Mouse (Mus musculus) erythroid progenitor cell, adult 5-6 weeks (primary cell): ENCODE measurements around the gene Shcbp1l. TPM values are rescaled to one million over a fixed set of nuclear protein-coding genes. Genes with fewer than 3 reads are reported as not detected.
"Not testable (repeated sequence)": the region's sequence is repeated elsewhere in the genome, so short reads cannot be mapped to it uniquely, and the experiment has no call there.

ENCODE experiments used
- ATAC-seq: replicated peaks from 2 replicates; pipeline ENCODE4 v1.8.0; 2016; ENCODE audit warnings: moderate number of reproducible peaks, mild to moderate bottlenecking, moderate TSS enrichment, inconsistent platforms; ENCODE audit not compliant: poor library complexity, low FRiP score, severe bottlenecking
- total RNA-seq, 2 experiments: library from RNA; stranded (forward) in 1 of 2; stranded (reverse) in 1 of 2; fragments of 150-400 nt in 1 of 2; fragments of 186-747, 209-891 nt in 1 of 2; gene quantifications; 2 replicates each; pipeline versions ENCODE4 v1.2.3 to v1.2.4; 2015 to 2017; ENCODE audit warnings: low replicate concordance in 2 of 2

Shcbp1l gene
- total RNA-seq, 2 experiments from 2014 or later: not detected

GRCm38 (mm10) chr1:153416271-153416832 lies 8.6 kb upstream of the Shcbp1l start:
- ATAC-seq: not testable (repeated sequence)

GRCm38 (mm10) chr1:153417805-153418204 lies 7.2 kb upstream of the Shcbp1l start:
- ATAC-seq: not testable (repeated sequence)

DNA sequence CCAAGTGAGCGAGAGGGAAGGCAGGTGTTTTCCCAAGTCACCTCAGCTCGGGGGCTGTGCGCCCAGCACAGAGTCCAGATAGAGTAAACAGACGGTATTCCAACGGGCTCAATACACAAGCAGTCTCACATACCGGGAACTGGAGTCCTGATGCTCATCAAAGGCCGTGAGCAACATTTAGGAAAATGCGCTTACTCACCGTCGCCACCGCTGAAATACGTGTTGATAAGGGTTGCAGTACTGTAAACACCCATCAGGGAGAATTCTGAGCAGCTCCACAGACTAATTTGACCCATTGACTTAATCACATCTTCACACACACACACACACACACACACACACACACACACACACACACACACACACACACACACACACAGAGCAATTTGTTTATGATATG lies 691 bp upstream of the Shcbp1l start:
- peak; percentile 87 for ATAC-seq

DNA sequence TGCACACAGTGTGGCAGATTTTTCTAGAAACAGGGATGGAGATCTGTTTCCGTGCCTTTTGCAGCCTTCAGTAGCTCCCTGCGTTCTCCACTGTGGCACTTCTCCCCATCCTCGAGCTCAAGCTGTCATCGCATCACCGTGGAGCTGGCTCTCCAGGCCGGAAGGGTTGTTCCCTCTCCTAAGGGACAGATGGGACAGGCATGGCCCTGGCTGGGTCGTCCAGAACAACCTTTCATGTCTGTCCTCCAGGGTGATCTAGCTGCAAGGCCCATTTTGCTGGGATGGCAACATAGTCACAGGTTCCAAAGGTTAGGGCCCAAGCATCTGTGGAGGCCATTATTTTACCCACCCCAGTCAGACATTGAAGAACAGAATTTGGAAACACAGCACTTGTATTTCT lies 6.2 kb downstream of the Shcbp1l start:
- no peak for ATAC-seq

GRCm38 (mm10) chr1:153431701-153432100 lies 6.7 kb downstream of the Shcbp1l start:
- no peak for ATAC-seq

DNA sequence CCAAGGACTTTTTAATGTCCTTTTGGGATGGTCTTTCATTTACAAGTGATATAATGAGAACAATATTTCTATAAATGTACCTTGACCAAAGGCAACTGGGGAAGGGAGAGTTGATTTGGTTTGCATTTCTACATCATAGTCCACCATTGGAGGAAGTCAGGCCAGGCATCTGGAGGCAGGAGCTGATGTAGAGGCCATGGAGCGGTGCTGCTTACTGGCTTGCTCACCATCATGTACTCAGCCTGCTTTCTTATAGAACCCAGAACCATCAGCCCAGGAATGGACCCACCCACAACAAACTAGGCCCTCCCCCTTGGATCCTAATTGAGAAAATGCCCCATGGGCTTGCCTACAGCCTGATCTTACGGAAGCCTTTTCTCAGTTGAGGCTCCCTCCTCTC lies 7.4 kb downstream of the Shcbp1l start:
- no peak for ATAC-seq

DNA sequence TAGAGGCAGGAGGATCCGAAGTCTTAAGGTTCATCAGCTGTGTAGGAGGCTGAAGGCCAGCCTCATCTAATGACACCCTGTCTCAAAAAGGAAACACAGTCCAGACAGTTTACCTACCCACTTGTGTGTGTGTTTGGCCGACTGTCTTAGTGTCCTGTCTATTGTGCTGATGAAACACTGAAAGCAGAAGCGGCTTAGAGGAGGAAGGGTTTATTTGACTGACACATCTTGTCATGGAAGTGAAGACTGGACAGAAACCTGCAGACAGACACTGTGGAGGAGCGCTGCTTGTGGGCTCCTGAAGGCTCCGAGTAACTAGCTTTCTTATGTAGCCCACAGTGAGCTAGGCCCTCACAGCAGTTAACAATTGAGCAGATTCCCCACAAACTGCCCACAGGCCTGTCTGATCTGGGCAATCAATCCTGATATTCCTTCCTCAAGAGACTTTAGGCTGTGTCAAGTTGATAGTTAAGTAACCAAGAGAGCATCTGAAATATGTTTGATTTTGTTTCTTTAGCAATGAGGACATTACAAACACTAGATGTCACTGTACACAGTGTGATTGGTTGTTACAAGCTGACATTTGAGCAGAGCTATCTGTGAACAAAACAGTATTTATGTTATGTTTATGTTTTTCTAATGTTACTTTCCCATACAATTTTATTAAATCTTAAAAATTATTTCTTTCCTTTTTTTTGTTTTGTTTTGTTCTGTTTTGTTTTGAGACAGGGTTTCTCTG lies 9.1 kb downstream of the Shcbp1l start:
- ATAC-seq: no peak

GRCm38 (mm10) chr1:153437536-153437935 lies 12.6 kb downstream of the Shcbp1l start:
- ATAC-seq: no peak

DNA sequence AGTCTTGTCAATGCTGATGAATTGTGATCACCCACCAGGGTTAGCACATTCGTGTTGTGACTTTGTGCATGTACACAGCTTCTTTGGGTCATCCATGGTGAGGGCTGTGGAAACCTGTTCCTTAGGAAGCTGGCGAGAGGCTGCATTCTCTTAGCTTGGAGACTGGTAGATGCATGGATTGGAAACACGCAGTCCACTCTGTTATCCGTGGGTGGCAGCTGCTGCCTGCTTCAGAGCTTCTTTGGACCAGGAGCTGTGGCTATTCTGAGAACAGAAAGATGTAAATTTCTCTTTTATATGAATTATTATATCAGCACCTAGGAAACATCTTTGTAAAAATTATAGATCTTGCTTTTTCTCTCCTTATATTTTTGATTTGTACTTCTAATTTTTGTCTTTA lies 15.8 kb downstream of the Shcbp1l start:
- no peak for ATAC-seq

DNA sequence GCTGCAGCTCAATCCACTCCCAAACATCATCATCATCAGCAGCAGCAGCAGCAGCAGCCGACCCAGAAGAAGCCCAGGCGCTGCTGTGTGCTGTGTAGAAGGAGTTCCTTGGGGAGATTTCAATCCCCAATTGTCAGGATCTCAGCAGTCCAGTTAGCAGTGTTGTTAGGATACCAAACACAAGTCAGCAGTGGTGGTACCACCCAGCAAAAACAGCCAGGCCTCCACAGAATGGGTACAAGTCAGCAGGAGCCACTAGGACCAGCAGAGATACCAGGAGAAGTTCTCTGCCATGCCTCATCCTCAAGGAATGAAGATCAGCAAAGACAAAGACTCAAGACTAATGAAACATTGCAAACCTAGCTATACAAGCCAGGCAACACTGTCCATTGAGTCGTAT lies 16.7 kb downstream of the Shcbp1l start:
- ATAC-seq: no peak

DNA sequence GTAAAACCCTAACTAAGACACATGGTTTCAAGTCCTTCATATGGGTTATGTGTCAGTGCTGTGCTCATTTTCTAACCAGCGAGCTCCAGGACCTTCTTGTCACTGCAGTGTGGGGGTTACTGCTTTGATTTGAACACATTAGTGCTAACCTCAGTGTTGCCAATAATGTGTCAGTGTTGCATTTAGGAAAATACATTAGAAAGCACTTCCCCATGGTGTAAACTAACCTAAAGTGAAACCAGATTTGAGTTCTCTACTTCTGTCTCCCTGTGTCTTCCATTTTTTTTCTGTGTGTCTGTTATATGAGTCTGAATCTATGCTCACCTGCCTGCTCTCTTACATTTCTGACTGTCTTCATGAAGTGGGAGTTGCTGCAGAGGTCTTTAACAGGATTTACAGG lies 18.1 kb downstream of the Shcbp1l start:
- ATAC-seq: no peak

GRCm38 (mm10) chr1:153443632-153444031 lies 18.7 kb downstream of the Shcbp1l start:
- no peak for ATAC-seq

- ATAC-seq: no peak
Observed at GRCm38 (mm10) chr1:153446120-153446831, 21.3 kb downstream of the Shcbp1l start.

DNA sequence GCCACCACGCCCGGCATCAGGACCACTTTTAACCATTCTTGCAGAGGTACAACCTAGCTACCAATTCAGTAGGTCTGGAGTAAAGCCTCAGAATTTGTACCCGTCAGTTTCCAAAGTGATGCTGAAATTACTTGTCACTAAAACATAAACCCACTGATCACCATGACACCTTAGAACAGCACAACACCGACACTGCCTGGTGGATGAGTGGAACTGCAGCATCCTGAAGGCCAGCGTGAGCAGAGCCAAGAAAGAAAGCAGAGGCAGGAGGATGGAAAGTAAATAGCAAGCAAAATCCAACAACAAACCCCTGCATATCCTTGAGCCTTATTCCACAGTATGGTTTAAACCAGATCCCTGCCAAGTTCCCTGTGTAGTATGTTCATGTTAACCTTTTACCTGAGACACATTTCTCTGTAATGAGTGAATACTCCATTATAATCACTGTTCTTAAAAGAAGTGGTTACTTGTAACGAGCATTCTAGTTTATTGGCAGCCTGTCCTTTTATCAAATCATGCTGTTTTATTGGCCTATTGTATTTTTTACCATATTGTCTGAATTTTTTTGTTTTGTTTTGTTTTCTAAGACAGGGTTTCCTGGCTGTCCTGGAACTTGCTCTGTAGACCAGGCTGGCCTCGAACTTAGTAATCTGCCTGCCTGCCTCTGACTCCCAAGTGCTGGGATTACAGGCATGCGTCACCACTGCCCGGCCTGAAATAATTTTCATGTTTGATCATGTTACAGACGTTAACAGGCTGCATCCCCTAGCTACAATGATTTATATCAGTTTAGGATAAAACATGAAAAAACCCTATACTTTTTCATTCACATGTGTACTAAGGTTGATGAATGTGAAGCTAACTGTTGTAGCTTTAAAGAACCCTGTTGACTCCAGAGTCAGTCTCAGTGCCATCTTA lies 26.5 kb downstream of the Shcbp1l start:
- no peak for ATAC-seq

DNA sequence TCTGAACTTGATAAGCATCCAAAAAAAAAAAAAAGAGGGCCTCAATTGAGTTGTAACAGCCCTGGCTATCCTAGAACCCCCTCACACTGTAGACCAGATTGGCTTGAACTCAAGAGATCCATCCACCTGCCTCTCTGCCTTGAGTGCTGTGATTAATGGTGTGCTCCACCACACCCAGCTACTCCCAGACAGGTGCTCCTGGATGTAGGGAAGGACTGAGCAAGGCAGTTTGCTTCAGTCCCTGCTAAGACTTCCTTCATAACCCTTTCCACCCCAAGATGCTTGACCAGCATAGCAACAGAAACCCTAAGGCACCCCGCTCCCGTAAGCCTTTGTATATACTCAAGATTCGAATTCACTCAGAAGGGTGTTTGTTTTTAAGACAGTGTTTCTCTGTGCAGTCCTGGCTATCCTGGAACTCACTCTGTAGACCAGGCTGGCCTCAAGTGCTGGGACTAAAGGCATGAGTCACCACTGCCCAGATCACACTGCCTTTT lies 28.2 kb downstream of the Shcbp1l start:
- ATAC-seq: no peak

DNA sequence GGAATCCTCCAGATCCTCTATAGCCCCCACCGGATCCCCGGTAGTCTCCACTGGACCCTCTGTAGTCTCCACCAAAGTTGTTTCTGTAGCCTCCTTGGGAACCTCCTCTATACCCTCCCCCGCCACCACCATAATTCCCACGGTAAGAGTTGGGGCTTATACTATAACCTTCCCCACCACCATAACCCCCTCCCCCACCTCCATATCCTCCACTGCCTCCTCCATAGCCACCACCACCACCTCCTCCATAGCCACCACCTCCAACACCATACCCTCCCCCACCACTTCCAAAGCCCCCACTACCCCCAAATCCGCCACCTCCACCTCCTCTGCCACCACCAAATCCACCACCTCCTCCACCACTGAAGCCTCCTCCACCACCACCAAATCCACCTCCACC lies 31.2 kb downstream of the Shcbp1l start:
- no peak for ATAC-seq

DNA sequence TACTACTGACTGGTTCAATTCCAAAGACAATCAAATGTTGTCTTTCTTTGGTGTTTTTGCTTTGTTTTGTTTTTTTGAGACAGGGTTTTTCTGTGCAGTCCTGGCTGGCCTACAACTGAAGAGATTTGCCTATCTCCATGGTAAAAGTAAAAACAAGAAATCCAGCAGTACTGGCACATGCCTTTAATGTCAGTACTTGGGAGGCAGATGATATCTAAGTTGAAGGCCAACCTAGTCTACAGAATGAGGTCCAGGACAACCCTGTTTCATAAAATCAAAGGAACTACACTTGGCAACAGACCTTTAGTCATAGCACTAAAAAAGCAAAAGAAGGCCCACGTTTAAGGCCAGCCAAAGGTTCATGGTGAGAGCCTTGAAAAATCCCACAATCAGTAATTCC lies 36.8 kb downstream of the Shcbp1l start:
- ATAC-seq: no peak

- ATAC-seq: no peak
Observed at GRCm38 (mm10) chr1:153479296-153479695, 54.3 kb downstream of the Shcbp1l start.

GRCm38 (mm10) chr1:153480386-153481024 lies 55.5 kb downstream of the Shcbp1l start:
- peak; percentile 86 for ATAC-seq
